Mouse (Mus musculus) liver, embryonic 16.5 days (tissue): ENCODE results near the gene Zfp213. TPM values are rescaled to one million over a fixed set of nuclear protein-coding genes. Genes with fewer than 3 reads are reported as not detected.
"Not testable (repeated sequence)": the region's sequence is repeated elsewhere in the genome, so short reads cannot be mapped to it uniquely, and the experiment has no call there.

Source experiments
- ATAC-seq: fragments of 200-750 bp; cut with Nextera tagmentation; 2 replicates; pipeline ENCODE4 v1.8.0; 2017; ENCODE audit warnings: low read depth, mild to moderate bottlenecking, moderate number of reproducible peaks, moderate library complexity
- H3K27ac ChIP-seq: fragments of 300-500 bp; sonication (generic); 2 replicates; pipeline ENCODE4 v1.5.1; 2014; ENCODE audit warnings: mild to moderate bottlenecking, low read length
- H3K27me3 ChIP-seq: fragments of 300-500 bp; sonication (generic); 2 replicates; pipeline ENCODE4 v1.6.1; 2014; ENCODE audit warnings: low read depth, low read length, mixed read lengths; ENCODE audit not compliant: control insufficient read depth, insufficient read depth
- H3K36me3 ChIP-seq: fragments of 300-500 bp; sonication (generic); 2 replicates; pipeline ENCODE4 v1.6.1; 2014; ENCODE audit warnings: mild to moderate bottlenecking; ENCODE audit not compliant: control insufficient read depth, insufficient read depth
- H3K4me1 ChIP-seq: fragments of 300-500 bp; sonication (generic); 2 replicates; pipeline ENCODE4 v1.6.1; 2014; ENCODE audit warnings: low read depth, low read length, mixed read lengths; ENCODE audit not compliant: control insufficient read depth
- H3K4me2 ChIP-seq: fragments of 300-500 bp; sonication (generic); 2 replicates; pipeline ENCODE4 v1.6.1; 2014; ENCODE audit warnings: low read depth, low read length, mixed read lengths
- H3K4me3 ChIP-seq: fragments of 300-500 bp; sonication (generic); 2 replicates; pipeline ENCODE4 v1.5.1; 2014; ENCODE audit warnings: low read depth, mild to moderate bottlenecking, low read length
- H3K9ac ChIP-seq: fragments of 300-500 bp; sonication (generic); 2 replicates; pipeline ENCODE4 v1.6.1; 2014; ENCODE audit warnings: low read depth, low read length
- H3K9me3 ChIP-seq: fragments of 300-500 bp; sonication (generic); replicated peaks from 2 replicates; pipeline ENCODE4 v1.6.1; 2016; ENCODE audit warnings: low read length; ENCODE audit not compliant: control insufficient read depth
- WGBS: fragments of 180-500 bp; shearing (Covaris S2); extraction: QIAGEN DNeasy Blood & Tissue Kit; methylation state at CpG from one replicate; pipeline ENCODE4 v1.1.7; 2014; ENCODE audit not compliant: insufficient replicate concordance; 5-methylcytosine and 5-hydroxymethylcytosine counted together
- polyA plus RNA-seq: library from polyadenylated mRNA; unstranded; fragments of >200 nt; fragmentation: Nextera tagmentation; extraction: Ambion mirVana; gene quantifications from 2 replicates; pipeline ENCODE4 v1.2.1, GENCODE M21; 2015

Zfp213 gene
- polyA plus RNA-seq, 1 experiment from 2014 or later, result 5.3 TPM

GRCm38 (mm10) chr17:23600641-23601622 is 36.9 kb upstream of the Zfp213 start, which contains the start of gene Zscan10:
Zscan10 (plus strand) TSS chr17:23600856.
- no peaks in the 10 kb centered on the region for H3K36me3 ChIP-seq
- H3K27me3 ChIP-seq, result no peaks in the 10 kb centered on the region
- H3K9ac ChIP-seq, result no peak within 1 kb of the TSS
- 68% methylated on average over 15 of the region's 15 CpGs for WGBS
- peak within 1 kb of the TSS; percentile 80 for H3K4me2 ChIP-seq
- no peak within 1 kb of the TSS for H3K27ac ChIP-seq
- peak within 1 kb of the TSS; percentile 62 for H3K4me3 ChIP-seq
- H3K4me1 ChIP-seq, result peaks cover 9% of the 10 kb centered on the region
- no peaks in the 10 kb centered on the region for H3K9me3 ChIP-seq
- no peak for ATAC-seq

DNA sequence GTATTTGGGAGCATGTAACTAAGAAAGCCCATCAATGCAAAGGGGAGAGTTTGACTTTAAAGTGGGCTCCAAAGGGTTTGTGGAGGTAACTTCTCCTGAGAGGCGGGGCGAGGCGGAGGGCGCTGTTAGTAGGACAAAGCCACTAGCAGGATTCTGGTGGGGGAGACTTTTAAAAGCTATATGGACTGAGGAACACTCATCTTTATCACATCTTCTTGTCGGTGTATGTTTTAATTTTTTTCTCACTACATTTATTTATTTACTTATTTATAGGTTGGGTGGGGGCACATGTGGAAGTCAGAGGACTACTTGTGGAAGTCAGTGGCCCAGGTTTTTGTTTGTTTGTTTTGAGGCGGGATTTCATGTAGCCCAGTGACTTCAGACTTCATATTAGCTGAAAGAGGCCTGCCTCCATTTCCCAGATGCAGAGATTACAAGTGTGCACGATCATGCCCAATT is 35.6 kb upstream of the Zfp213 start:
- peak overlapping the region; percentile 69 for H3K9ac ChIP-seq
- peak overlapping the region; percentile 62 for H3K4me3 ChIP-seq
- peak overlapping the region; percentile 89 for H3K27ac ChIP-seq
- peaks cover 9% of the 10 kb centered on the region for H3K4me1 ChIP-seq
- H3K4me2 ChIP-seq, result peak overlapping the region; percentile 80
- 14% methylated on average over 7 of the region's 7 CpGs for WGBS
- no peaks in the 10 kb centered on the region for H3K36me3 ChIP-seq
- H3K27me3 ChIP-seq, result no peaks in the 10 kb centered on the region
- no peaks in the 10 kb centered on the region for H3K9me3 ChIP-seq
- no peak for ATAC-seq

DNA sequence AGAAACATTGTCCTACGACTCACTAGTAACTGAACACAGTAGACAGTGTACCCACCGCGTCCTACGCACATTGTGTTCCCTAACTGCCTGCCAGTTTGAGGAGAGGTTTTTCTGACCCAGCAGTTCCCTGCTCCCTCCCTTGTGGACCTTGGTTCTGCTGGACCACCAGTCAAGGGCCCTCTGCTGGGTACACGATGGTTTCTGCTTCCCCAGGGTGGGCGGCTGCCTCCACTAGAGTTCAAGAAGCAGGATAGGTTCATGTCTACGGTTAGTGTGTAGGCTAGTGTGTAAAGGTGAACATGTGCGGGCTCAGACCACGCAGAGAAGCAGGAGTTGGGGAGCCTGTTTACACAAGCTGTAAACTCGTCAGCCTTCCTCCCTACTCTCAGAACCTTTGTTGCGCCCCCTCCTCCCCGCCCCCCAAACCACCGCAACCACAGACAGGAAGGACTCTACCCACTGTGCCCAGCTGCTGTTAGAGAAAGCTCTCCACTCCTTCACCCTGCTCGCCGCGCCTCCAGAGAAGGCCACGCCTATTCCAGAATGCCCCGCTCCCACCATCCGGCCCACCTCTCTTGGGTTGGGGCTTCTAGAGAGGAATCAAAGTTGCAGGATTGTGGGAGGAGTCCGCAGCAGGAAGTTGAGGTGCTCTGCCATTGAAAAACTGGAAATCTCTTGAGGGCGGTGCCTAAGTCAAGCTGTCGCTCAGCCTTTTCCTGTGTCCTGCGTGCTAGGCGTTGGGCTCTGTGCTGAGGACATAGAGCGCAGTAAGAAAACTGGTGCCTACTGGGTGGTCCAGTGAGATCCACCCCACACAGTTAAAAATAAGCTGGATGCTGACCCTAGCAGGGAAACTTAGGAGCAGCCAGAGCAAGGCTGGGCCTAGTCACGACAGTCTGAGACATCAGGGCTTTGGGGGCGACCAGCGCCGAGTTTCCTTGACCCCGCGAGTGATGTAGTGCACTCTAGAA is 34.8 kb upstream of the Zfp213 start, which contains the start of gene Zfp13:
TSS of gene Zfp13 (minus strand) at position 906 of the 971 bp plus-strand sequence.
- peak within 1 kb of the TSS; percentile 89 for H3K27ac ChIP-seq

GRCm38 (mm10) chr17:23595139-23595538 is 31.1 kb upstream of the Zfp213 start:
- H3K4me1 ChIP-seq, result peaks cover 18% of the 10 kb centered on the region
- H3K27ac ChIP-seq, H3K9ac ChIP-seq, H3K9me3 ChIP-seq, H3K4me2 ChIP-seq, H3K36me3 ChIP-seq, ATAC-seq, H3K27me3 ChIP-seq, H3K4me3 ChIP-seq: not testable (repeated sequence)
- WGBS, result 55% methylated on average over 4 of the region's 4 CpGs

More for the DNA sequence above, 34.8 kb upstream of the Zfp213 start, which contains the start of gene Zfp13:
- peak within 1 kb of the TSS; percentile 62 for H3K4me3 ChIP-seq
- H3K4me1 ChIP-seq, result peaks cover 9% of the 10 kb centered on the region
- WGBS, result 2% methylated on average over 31 of the region's 31 CpGs
- no peaks in the 10 kb centered on the region for H3K9me3 ChIP-seq
- H3K4me2 ChIP-seq, result peak within 1 kb of the TSS; percentile 80
- H3K36me3 ChIP-seq, result no peaks in the 10 kb centered on the region
- ATAC-seq, result peak; percentile 94
- peak within 1 kb of the TSS; percentile 69 for H3K9ac ChIP-seq
- H3K27me3 ChIP-seq, result no peaks in the 10 kb centered on the region

GRCm38 (mm10) chr17:23592926-23593300 is 28.9 kb upstream of the Zfp213 start:
- Histone ChIP-seq H3K36me3 (no peaks in the 10 kb centered on the region), H3K9ac (peak overlapping the region; percentile 50), H3K4me3 (peak overlapping the region; percentile 66), H3K4me2 (peak overlapping the region; percentile 91), H3K4me1 (peaks cover 9% of the 10 kb centered on the region), H3K27ac (no peak overlapping the region), H3K27me3 (no peaks in the 10 kb centered on the region), H3K9me3 (no peaks in the 10 kb centered on the region)
- peak; percentile 49 for ATAC-seq
- WGBS, result 8% methylated on average over 13 of the region's 13 CpGs

- Histone ChIP-seq H3K27me3 (no peaks in the 10 kb centered on the region), H3K4me1 (peaks cover 9% of the 10 kb centered on the region), H3K9ac (peak overlapping the region; percentile 50), H3K4me3 (peak overlapping the region; percentile 66), H3K27ac (0 out of 2 replicates have a peak overlapping the region, but pooled peaks have one; percentile 25), H3K4me2 (peak overlapping the region; percentile 91), H3K9me3 (no peaks in the 10 kb centered on the region), H3K36me3 (no peaks in the 10 kb centered on the region)
- WGBS, result 8% methylated on average over 34 of the region's 34 CpGs
- peak; percentile 100 for ATAC-seq
Measured at GRCm38 (mm10) chr17:23592208-23592925, 28.3 kb upstream of the Zfp213 start.

DNA sequence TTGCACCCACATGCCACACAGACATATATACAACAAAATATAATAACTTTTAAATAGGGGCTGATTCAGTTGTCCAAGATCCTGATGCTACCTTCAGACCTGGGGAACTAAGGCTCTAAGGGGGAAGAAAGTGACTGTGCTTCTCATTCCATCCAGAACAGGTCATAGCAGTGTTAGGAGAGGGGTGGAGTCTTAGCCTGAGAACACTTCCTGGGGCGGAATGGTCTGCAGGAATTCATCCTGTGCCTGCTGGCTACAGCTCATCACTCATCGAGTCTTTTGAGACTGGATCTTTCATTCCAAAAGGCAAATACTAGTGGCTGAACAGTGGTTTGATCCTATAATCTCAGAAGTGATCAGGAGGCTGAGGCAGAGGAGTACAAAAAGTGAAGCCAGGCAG is 23.2 kb upstream of the Zfp213 start:
- H3K4me2 ChIP-seq, result no peak overlapping the region
- no peaks in the 10 kb centered on the region for H3K36me3 ChIP-seq
- H3K27ac ChIP-seq, result no peak overlapping the region
- WGBS, result 52% methylated on average over 2 of the region's 2 CpGs
- no peak for ATAC-seq
- H3K9me3 ChIP-seq, result no peaks in the 10 kb centered on the region
- H3K4me3 ChIP-seq, result no peak overlapping the region
- H3K4me1 ChIP-seq, result peaks cover 2% of the 10 kb centered on the region
- H3K27me3 ChIP-seq, result peaks cover 12% of the 10 kb centered on the region; the same call in 1 of the 2 replicates
- no peak overlapping the region for H3K9ac ChIP-seq
